Mouse (Mus musculus): ENCODE results near the gene Gpr39. TPM values are rescaled to one million over a fixed set of nuclear protein-coding genes. Genes with fewer than 3 reads are reported as not detected.

Gpr39 gene
- polyA plus RNA-seq, 1 experiment: 18.8 TPM

DNA sequence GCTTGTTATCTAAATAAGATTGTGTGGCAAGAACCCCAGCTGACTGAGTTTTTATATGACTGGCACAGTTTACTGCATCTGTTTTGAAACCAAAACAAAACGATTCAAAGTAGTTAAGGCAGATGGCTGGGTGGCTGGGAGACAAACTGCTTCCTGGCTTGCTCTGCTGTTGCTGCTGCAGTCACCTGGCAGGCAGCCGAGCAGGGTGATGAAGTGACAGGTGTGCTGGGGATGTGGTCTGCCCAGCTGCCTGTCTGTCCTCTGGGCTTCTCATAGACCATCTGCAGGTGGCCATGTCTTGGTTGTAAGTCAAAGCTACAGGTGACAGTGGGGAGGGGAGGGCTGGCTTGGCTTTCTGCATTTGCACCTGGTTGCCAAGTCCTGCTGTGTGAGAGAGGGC, 131.6 kb downstream of the Gpr39 start:
- Histone ChIP-seq H3K4me3 (ENCODE audit: control insufficient read depth, low read depth, low read length) (no peak overlapping the region), H3K36me3 (ENCODE audit: control insufficient read depth, insufficient read depth, low read length) (no peaks in the 10 kb centered on the region), H3K27me3 (ENCODE audit: control insufficient read depth, insufficient read depth, low read length) (no peaks in the 10 kb centered on the region), H3K27ac (ENCODE audit: control insufficient read depth, insufficient read depth, low read depth, low read length) (no peak overlapping the region), H3K4me1 (ENCODE audit: control insufficient read depth, insufficient read depth, low read length) (no peaks in the 10 kb centered on the region)
- no peak for TF ChIP-seq POLR2A (IDR thresholded peaks at IDR 0.05; ENCODE audit: control insufficient read depth, low read depth, low read length)
- TF ChIP-seq CTCF (IDR thresholded peaks at IDR 0.05; ENCODE audit: control insufficient read depth, insufficient read depth, insufficient replicate concordance, low read depth, low read length): no peak

DNA sequence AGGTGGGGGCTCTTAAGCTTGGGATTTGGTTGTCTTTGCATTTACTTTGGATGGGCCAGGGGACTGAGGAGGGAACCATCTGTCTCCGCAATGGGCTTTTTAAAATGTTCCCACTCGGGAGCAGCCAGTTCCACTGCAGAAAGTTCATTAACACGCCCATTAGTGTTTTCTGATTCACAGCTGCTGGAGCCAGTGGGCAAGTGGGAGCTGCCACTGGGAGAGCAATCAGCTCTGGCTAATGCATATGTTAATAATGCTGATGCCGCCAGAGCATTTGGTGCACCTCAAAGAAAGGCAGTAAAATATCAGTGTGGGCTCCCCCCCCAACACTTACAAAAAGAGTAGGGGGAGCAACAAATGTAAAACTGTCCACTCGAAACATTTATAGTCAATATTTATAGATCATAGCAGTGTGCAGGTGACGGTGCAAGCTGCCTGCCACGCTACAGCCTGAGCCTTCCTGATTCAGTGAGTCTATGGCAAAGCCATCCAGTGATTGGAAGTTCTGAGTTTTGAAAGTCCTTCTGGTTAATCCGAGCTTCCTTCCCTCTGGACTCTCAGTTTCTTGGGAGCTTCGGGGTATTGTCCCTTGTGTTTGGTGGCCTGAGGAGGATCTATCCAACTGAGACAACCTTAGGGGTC, 136.5 kb downstream of the Gpr39 start:
- Histone ChIP-seq H3K36me3 (ENCODE audit: control insufficient read depth, insufficient read depth, low read length) (no peaks in the 10 kb centered on the region), H3K4me3 (ENCODE audit: control insufficient read depth, low read depth, low read length) (no peak overlapping the region), H3K27ac (ENCODE audit: control insufficient read depth, insufficient read depth, low read depth, low read length) (no peak overlapping the region), H3K4me1 (ENCODE audit: control insufficient read depth, insufficient read depth, low read length) (no peaks in the 10 kb centered on the region), H3K27me3 (ENCODE audit: control insufficient read depth, insufficient read depth, low read length) (no peaks in the 10 kb centered on the region)
- no peak for TF ChIP-seq CTCF (IDR thresholded peaks at IDR 0.05; ENCODE audit: control insufficient read depth, insufficient read depth, insufficient replicate concordance, low read depth, low read length)
- TF ChIP-seq POLR2A (IDR thresholded peaks at IDR 0.05; ENCODE audit: control insufficient read depth, low read depth, low read length): no peak

DNA sequence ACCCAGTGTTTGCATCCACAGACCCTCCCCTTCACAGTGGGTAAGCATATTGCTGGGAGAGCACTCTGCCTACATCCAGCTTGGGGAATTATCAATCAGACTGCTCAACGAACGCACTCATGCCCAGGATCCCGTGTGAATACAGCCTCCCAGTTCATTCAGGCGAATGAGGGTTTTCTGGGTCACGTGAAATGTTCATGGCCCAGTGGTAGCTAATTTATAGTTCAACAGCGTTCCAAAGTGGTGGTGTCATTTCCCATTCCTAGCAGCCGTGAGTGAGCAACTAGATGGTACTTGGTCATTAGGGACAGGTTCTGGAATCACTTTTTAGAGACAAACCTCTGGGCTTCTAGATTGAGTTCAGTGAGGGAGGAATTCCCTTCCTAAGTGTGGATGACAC, 144.3 kb downstream of the Gpr39 start:
- TF ChIP-seq POLR2A (IDR thresholded peaks at IDR 0.05; ENCODE audit: control insufficient read depth, low read depth, low read length) (no peak), CTCF (IDR thresholded peaks at IDR 0.05; ENCODE audit: control insufficient read depth, insufficient read depth, insufficient replicate concordance, low read depth, low read length) (no peak)
- H3K36me3 ChIP-seq (ENCODE audit: control insufficient read depth, insufficient read depth, low read length): no peaks in the 10 kb centered on the region
- H3K4me1 ChIP-seq (ENCODE audit: control insufficient read depth, insufficient read depth, low read length): no peaks in the 10 kb centered on the region
- no peak overlapping the region for H3K27ac ChIP-seq (ENCODE audit: control insufficient read depth, insufficient read depth, low read depth, low read length)
- H3K4me3 ChIP-seq (ENCODE audit: control insufficient read depth, low read depth, low read length): no peak overlapping the region
- no peaks in the 10 kb centered on the region for H3K27me3 ChIP-seq (ENCODE audit: control insufficient read depth, insufficient read depth, low read length)

DNA sequence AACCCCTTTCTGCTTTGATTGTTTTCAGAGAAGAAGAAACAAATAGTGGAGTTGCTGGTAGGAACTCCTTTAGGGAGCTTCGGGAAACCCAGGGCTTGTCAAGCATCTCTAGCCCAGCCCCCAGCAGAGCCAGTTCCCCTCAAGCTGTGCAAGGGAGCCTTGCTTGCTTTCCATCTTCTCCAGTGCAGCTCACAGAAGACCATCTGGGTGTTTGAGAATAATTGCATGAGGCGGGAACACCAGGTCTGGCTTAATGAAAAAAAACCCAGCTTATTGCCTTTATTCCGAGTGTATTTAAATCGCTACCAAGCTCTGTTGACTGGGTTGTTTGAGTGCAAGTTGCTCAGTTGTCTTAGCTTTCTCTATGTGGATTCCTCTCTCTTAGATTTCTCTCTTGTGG, 146.8 kb downstream of the Gpr39 start:
- H3K4me3 ChIP-seq (ENCODE audit: control insufficient read depth, low read depth, low read length): no peak overlapping the region
- no peak overlapping the region for H3K27ac ChIP-seq (ENCODE audit: control insufficient read depth, insufficient read depth, low read depth, low read length)
- no peak for TF ChIP-seq POLR2A (IDR thresholded peaks at IDR 0.05; ENCODE audit: control insufficient read depth, low read depth, low read length)
- no peak for TF ChIP-seq CTCF (IDR thresholded peaks at IDR 0.05; ENCODE audit: control insufficient read depth, insufficient read depth, insufficient replicate concordance, low read depth, low read length)
- no peaks in the 10 kb centered on the region for H3K27me3 ChIP-seq (ENCODE audit: control insufficient read depth, insufficient read depth, low read length)
- H3K4me1 ChIP-seq (ENCODE audit: control insufficient read depth, insufficient read depth, low read length): no peaks in the 10 kb centered on the region
- no peaks in the 10 kb centered on the region for H3K36me3 ChIP-seq (ENCODE audit: control insufficient read depth, insufficient read depth, low read length)

DNA sequence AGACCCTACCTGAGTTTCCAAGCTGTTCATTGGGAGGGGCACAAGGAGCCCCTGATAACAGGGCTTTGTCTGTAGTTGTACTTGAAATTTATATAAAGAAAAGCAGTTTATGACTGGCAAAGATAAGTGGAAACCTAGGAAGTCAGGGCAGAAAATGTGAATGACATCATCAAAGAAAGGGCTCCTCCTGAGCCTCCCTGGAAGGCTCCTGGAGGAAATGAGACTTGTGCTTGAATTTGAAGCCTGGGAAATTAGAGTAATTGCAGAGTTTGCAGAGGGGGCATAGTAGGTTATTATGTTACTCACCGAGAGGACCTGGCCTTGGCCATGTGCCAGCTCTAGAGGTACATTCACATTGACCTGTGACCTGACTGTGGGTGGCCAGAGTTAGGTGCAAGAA, 160.7 kb downstream of the Gpr39 start:
- H3K4me3 ChIP-seq (ENCODE audit: control insufficient read depth, low read depth, low read length): no peak overlapping the region
- H3K27me3 ChIP-seq (ENCODE audit: control insufficient read depth, insufficient read depth, low read length): no peaks in the 10 kb centered on the region
- H3K27ac ChIP-seq (ENCODE audit: control insufficient read depth, insufficient read depth, low read depth, low read length): no peak overlapping the region
- no peaks in the 10 kb centered on the region for H3K4me1 ChIP-seq (ENCODE audit: control insufficient read depth, insufficient read depth, low read length)
- TF ChIP-seq CTCF (IDR thresholded peaks at IDR 0.05; ENCODE audit: control insufficient read depth, insufficient read depth, insufficient replicate concordance, low read depth, low read length) (no peak), POLR2A (IDR thresholded peaks at IDR 0.05; ENCODE audit: control insufficient read depth, low read depth, low read length) (no peak)
- H3K36me3 ChIP-seq (ENCODE audit: control insufficient read depth, insufficient read depth, low read length): no peaks in the 10 kb centered on the region

DNA sequence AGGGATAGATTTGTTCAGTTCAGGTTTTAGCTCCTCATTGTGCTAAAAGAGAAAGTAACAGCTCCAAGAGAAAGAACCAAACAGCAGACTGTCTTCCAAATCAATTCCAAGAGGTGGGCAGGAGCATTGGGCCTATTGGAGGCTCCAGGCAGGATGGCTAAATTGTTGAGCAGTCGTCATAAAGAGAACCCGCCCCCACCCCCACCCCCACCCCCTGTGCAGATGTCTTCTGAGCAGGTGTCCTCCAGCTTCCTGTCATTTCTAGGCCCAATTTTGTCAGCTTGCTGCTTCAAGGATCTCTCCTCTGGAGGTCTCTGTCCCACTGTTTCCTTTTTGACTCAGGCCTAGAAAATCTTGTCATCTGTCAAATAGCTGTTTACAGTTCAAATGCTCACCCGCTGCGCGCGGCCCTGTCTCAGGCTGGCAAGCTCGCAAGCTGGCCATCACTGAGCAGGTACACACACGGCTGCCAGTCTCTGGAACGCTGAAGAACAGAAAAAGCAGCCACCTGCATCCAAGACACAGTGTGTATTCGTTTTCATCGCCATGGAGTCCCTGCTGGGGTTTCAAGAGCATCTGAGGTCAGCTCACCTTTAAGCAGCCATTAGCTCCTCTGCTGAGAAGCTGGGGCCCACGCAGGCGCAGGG, 163.1 kb downstream of the Gpr39 start:
- Histone ChIP-seq H3K27ac (ENCODE audit: control insufficient read depth, insufficient read depth, low read depth, low read length) (no peak overlapping the region), H3K4me1 (ENCODE audit: control insufficient read depth, insufficient read depth, low read length) (no peaks in the 10 kb centered on the region), H3K4me3 (ENCODE audit: control insufficient read depth, low read depth, low read length) (peak overlapping the region; percentile 31), H3K36me3 (ENCODE audit: control insufficient read depth, insufficient read depth, low read length) (no peaks in the 10 kb centered on the region), H3K27me3 (ENCODE audit: control insufficient read depth, insufficient read depth, low read length) (no peaks in the 10 kb centered on the region)
- TF ChIP-seq CTCF (IDR thresholded peaks at IDR 0.05; ENCODE audit: control insufficient read depth, insufficient read depth, insufficient replicate concordance, low read depth, low read length): no peak
- no peak for TF ChIP-seq POLR2A (IDR thresholded peaks at IDR 0.05; ENCODE audit: control insufficient read depth, low read depth, low read length)

DNA sequence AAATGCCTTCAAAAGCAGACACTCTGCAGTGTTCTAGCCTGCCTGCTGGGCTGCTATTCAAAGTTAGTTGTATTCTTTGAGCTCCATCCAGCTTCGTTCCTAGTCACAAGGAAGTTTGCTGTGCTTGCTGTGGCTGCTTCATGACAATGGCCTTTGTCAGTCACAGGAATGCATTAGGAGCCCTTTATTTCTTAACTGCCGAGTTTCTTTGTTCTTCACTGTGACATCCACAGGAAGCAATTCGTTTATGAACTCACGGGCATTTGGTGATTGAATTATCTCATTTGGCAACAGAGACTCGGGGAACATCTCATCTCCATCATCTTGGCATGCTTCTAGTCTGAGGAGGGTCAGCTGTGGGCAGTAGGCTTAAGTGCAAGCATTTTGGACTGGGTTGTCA, 177.9 kb downstream of the Gpr39 start:
- Histone ChIP-seq H3K27me3 (ENCODE audit: control insufficient read depth, insufficient read depth, low read length) (no peaks in the 10 kb centered on the region), H3K36me3 (ENCODE audit: control insufficient read depth, insufficient read depth, low read length) (no peaks in the 10 kb centered on the region), H3K4me1 (ENCODE audit: control insufficient read depth, insufficient read depth, low read length) (no peaks in the 10 kb centered on the region), H3K4me3 (ENCODE audit: control insufficient read depth, low read depth, low read length) (no peak overlapping the region), H3K27ac (ENCODE audit: control insufficient read depth, insufficient read depth, low read depth, low read length) (no peak overlapping the region)
- TF ChIP-seq POLR2A (IDR thresholded peaks at IDR 0.05; ENCODE audit: control insufficient read depth, low read depth, low read length) (no peak), CTCF (IDR thresholded peaks at IDR 0.05; ENCODE audit: control insufficient read depth, insufficient read depth, insufficient replicate concordance, low read depth, low read length) (no peak)
